Mouse (Mus musculus) heart, adult 2 months (tissue): ENCODE measurements around the gene Specc1. TPM values are rescaled to one million over a fixed set of nuclear protein-coding genes. Genes with fewer than 3 reads are reported as not detected.

Experiments used
- DNase-seq, 2 experiments: peaks; one replicate each; pipeline ENCODE4 v3.0.0; 2021
- H3K27ac ChIP-seq: fragments of 200-600 bp; 2 replicates; pipeline ENCODE4 v1.8.1; 2022
- H3K27me3 ChIP-seq: fragments of 200-500 bp; 2 replicates; pipeline ENCODE4 v1.6.1; 2012; ENCODE audit warnings: mild to moderate bottlenecking, low read length, inconsistent platforms, mixed read lengths; ENCODE audit not compliant: control insufficient read depth, insufficient read depth
- H3K36me3 ChIP-seq: fragments of 200-500 bp; 2 replicates; pipeline ENCODE4 v1.6.1; 2012; ENCODE audit warnings: low read length, inconsistent platforms; ENCODE audit not compliant: control insufficient read depth, insufficient read depth
- H3K4me1 ChIP-seq: fragments of 200-500 bp; 2 replicates; pipeline ENCODE4 v1.6.1; 2011; ENCODE audit warnings: low read length; ENCODE audit not compliant: control insufficient read depth, insufficient read depth
- H3K4me3 ChIP-seq: fragments of 200-600 bp; 2 replicates; pipeline ENCODE4 v1.8.1; 2022
- H3K79me2 ChIP-seq: fragments of 200-500 bp; replicated peaks from 2 replicates; pipeline ENCODE4 v1.6.1; 2012; ENCODE audit warnings: mild to moderate bottlenecking, inconsistent platforms, low read length, moderate library complexity, mixed read lengths; ENCODE audit not compliant: control insufficient read depth, insufficient read depth
- H3K9ac ChIP-seq: fragments of 200-500 bp; 2 replicates; pipeline ENCODE4 v1.6.1; 2012; ENCODE audit warnings: low read depth, mild to moderate bottlenecking, control low read depth, inconsistent platforms, low read length, mixed read lengths
- CTCF ChIP-seq: fragments of 200-600 bp; IDR thresholded peaks from 2 replicates; pipeline ENCODE4 v1.8.1; 2022; ENCODE audit warnings: antibody characterized with exemption, mild to moderate bottlenecking, moderate library complexity
- EP300 ChIP-seq: fragments of 200-500 bp; IDR thresholded peaks from 2 replicates; pipeline ENCODE4 v1.6.1; 2011; ENCODE audit warnings: low read depth, low read length, control low read depth; ENCODE audit not compliant: insufficient read depth
- POLR2A ChIP-seq: fragments of 200-500 bp; IDR thresholded peaks from 2 replicates; pipeline ENCODE4 v1.6.1; 2011; ENCODE audit warnings: mild to moderate bottlenecking, low read depth, low read length, control low read depth; ENCODE audit not compliant: insufficient read depth
- WGBS: fragments of 180-500 bp; shearing (Covaris S2); methylation state at CpG from one replicate; pipeline ENCODE4 v1.1.7; 2018; 5-methylcytosine and 5-hydroxymethylcytosine counted together
- intact Hi-C: fragments of 180-260 bp; cut with DNase I; formaldehyde crosslinking; loops from one replicate; pipeline ENCODE4 v1.15.1; 2025
- polyA plus RNA-seq: library from polyadenylated mRNA; depleted of rRNA; stranded (reverse); fragments of >200 nt; gene quantifications from 2 replicates; pipeline ENCODE4 v1.2.3, GENCODE M21; 2012
- total RNA-seq, 2 experiments: library from RNA; stranded (reverse); gene quantifications; 2 replicates each; pipeline ENCODE4 v1.2.3; 2021

Gene Specc1
- total and polyA plus RNA-seq, 3 experiments: 3.5 to 21.6 (median 4.6) TPM

DNA sequence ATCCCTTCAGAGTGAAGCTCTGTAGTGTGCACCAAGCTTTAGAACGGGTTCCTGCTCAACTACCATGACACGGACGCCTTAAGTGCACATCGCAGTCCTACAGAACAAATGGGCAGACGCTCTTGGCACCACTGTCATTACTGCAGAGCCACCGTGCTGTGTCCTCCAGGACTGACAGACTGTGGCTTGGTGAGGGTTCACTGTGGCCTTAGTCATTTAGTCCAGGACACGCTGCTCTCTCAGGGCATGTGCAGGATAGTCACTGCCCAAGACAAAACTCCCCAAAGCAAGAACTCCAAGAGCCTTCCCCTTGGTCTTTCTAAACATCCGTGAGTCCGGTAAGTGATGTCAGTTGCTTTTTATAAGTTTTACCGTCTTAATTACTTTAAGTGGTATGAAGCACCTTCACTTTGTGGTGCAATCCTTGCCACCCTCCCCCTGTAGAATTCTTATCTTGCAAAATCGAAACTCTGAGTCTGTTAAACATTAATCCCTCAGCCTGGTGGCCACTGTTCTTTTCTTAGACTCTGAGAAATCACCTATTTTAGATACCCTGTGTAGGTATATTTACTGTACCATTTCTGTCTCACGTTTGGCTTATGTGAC is 256.9 kb downstream of the Specc1 start:
- no peaks in the 10 kb centered on the region for H3K79me2 ChIP-seq
- TF ChIP-seq EP300 (no peak), CTCF (no peak), POLR2A (no peak)
- no peak overlapping the region for H3K9ac ChIP-seq
- no peak overlapping the region for H3K27ac ChIP-seq
- no peaks in the 10 kb centered on the region for H3K36me3 ChIP-seq
- no peaks in the 10 kb centered on the region for H3K4me1 ChIP-seq
- intact Hi-C loops: no loop called here
- no peaks in the 10 kb centered on the region for H3K27me3 ChIP-seq
- no peak for DNase-seq
- WGBS: 84% methylated on average over 12 of the region's 12 CpGs
- no peak overlapping the region for H3K4me3 ChIP-seq

DNA sequence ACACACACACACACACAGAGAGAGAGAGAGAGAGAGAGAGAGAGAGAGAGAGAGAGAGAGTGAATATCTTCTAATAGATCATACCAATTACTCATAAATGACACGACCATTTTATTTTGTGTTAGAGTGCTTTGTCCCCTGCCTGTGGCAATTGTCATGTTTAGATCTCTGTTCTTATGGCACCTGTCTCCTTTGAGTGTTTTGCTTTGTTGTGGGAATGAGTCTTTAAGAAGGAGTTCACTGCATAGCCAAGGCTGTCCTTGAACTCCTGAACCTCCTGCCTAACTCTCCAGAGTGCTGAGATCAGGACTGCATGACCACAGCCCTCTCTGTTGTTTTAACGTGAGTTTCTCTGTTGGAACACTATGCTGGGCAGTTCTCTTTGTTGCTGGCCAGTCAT is 258.5 kb downstream of the Specc1 start:
- intact Hi-C loops: no loop called here
- Histone ChIP-seq H3K79me2 (no peaks in the 10 kb centered on the region), H3K27ac (no peak overlapping the region), H3K9ac (no peak overlapping the region), H3K4me3 (no peak overlapping the region), H3K36me3 (no peaks in the 10 kb centered on the region), H3K27me3 (no peaks in the 10 kb centered on the region), H3K4me1 (peaks cover 2% of the 10 kb centered on the region; the same call in 1 of the 2 replicates)
- 79% methylated on average over 2 of the region's 2 CpGs for WGBS
- no peak for DNase-seq
- TF ChIP-seq CTCF (no peak), EP300 (no peak), POLR2A (no peak)

DNA sequence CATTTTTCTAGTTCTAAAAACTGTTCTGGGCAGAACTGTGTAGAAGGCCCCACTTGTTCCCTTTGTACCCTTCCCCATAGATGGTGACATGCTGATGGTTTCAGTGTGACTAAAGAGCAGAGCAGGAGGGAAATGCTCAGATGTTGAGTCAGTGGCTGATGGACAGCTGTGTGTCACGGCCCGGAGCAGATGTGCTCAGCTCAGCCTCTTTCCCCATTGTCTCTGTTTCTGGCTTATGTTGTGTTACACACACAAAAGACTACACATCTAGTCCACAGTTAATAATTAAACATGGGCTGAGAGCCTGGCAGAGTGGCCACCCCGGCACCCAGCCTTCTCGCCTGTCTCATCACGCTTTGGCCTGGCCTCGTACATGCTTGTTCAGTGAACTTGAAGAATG is 261.2 kb downstream of the Specc1 start:
- Histone ChIP-seq H3K27ac (no peak overlapping the region), H3K4me3 (no peak overlapping the region), H3K79me2 (no peaks in the 10 kb centered on the region), H3K36me3 (no peaks in the 10 kb centered on the region), H3K9ac (no peak overlapping the region), H3K4me1 (peaks cover 3% of the 10 kb centered on the region; the same call in 1 of the 2 replicates), H3K27me3 (no peaks in the 10 kb centered on the region)
- no peak for DNase-seq
- no peak for TF ChIP-seq CTCF
- no peak for TF ChIP-seq EP300
- no peak for TF ChIP-seq POLR2A
- 87% methylated on average over 6 of the region's 6 CpGs for WGBS
- intact Hi-C loops: no loop called here

DNA sequence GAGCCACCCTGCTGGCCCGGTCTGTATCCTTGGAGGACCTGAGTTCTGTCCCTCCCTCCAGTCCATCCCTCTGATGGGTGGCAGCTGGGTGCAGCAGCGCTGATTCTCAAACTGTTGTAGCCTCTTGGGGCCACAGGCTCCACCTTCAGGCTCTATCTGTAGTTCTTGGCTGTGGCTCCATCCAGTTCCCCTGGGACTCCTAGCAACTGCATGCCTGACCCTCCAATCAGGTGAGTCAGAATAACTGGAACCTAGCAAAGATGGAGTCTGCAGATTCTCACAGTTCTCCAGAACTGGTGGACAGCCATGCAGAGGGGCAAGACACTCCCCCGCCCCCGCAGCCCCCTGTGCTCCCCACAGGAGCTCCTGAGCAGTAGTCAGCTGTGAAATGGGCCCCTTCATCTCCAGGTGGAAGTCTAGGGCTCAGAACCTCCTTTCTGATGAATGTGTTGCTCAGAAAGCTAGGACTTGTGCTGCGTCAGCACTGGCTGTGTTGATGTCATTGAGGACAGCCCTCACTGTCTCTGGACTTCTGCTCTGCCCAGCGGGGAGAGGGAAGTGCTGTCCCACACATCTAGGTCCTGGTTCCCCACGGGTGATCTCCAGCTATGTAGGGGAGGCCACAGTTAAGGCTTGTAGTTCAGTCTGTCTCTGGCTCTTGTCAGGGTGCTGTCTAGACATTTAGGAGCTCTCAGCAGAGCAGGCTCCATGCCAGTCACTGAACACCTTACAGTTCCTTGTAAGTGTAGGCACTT is 264.4 kb downstream of the Specc1 start:
- peaks cover 8% of the 10 kb centered on the region for H3K4me1 ChIP-seq
- TF ChIP-seq EP300 (no peak), CTCF (no peak), POLR2A (no peak)
- intact Hi-C loops: no loop called here
- H3K4me3 ChIP-seq: no peak overlapping the region
- peak; percentile 33 to 57 for DNase-seq
- H3K79me2 ChIP-seq: no peaks in the 10 kb centered on the region
- WGBS: 65% methylated on average over 7 of the region's 7 CpGs
- no peaks in the 10 kb centered on the region for H3K36me3 ChIP-seq
- no peaks in the 10 kb centered on the region for H3K27me3 ChIP-seq
- no peak overlapping the region for H3K9ac ChIP-seq
- H3K27ac ChIP-seq: no peak overlapping the region

DNA sequence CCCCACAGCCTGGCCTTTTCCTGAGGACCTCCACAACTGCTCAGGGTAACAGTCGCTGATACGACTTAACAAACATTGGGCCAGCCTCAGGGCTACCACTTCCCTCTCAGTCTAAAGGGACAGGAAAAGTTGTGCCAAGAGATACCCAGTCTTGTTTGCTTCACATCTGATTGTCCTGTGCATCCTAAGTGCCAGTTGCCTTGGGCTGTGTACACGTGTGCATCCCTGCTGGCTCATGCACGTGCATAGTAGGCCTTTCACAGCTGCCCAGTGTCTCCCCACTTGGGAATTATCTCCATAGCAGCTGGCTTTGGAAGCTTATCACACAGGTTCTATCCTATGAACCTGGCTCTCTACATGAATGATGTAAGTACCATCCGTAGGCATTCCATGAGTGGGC is 266.9 kb downstream of the Specc1 start:
- Histone ChIP-seq H3K4me1 (peaks cover 8% of the 10 kb centered on the region), H3K27me3 (no peaks in the 10 kb centered on the region), H3K36me3 (no peaks in the 10 kb centered on the region), H3K4me3 (no peak overlapping the region), H3K79me2 (no peaks in the 10 kb centered on the region), H3K27ac (no peak overlapping the region; the same call in 1 of the 2 replicates), H3K9ac (no peak overlapping the region)
- TF ChIP-seq POLR2A (no peak), EP300 (no peak)
- no peak for DNase-seq
- WGBS: 73% methylated on average over 5 of the region's 5 CpGs
- intact Hi-C loops: no loop called here

DNA sequence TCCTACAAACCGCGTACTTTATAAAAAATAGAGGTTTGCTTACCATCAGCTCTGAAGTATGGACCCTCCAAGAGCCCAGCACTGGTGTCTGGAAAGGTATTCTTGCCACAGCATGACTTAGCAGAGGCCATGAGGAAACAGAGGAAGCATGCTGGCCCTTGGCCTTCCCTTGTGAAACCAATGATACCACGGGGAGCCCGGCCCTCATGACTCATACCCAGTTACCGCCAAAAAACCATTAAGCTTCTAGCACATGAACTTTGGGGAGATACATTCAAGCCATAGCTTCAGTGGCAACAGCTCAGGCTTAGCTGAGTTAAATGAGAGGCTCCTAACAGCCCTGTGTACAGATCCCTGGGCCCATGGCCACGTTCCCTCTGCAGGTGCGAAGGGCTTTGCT is 267.4 kb downstream of the Specc1 start:
- no peaks in the 10 kb centered on the region for H3K27me3 ChIP-seq
- H3K79me2 ChIP-seq: no peaks in the 10 kb centered on the region
- intact Hi-C loops: no loop called here
- DNase-seq: peak; percentile 38 to 60
- 75% methylated on average over 7 of the region's 7 CpGs for WGBS
- H3K27ac ChIP-seq: peak overlapping the region; percentile 40
- no peak for TF ChIP-seq EP300
- no peak for TF ChIP-seq POLR2A
- TF ChIP-seq CTCF: no peak
- H3K4me1 ChIP-seq: peaks cover 8% of the 10 kb centered on the region
- H3K36me3 ChIP-seq: no peaks in the 10 kb centered on the region
- H3K4me3 ChIP-seq: no peak overlapping the region
- no peak overlapping the region for H3K9ac ChIP-seq
